Mouse (Mus musculus) bone marrow macrophage, adult 2 months (primary cell): Measurements from ENCODE around the gene Gm7735. TPM values are rescaled to one million over a fixed set of nuclear protein-coding genes. Genes with fewer than 3 reads are reported as not detected.
"Not testable (repeated sequence)": the region's sequence is repeated elsewhere in the genome, so short reads cannot be mapped to it uniquely, and the experiment has no call there.

Experiments
- H3K27ac ChIP-seq: 2 replicates; pipeline ENCODE4 v1.5.1; 2012; ENCODE audit warnings: low read depth, low read length; ENCODE audit not compliant: insufficient read depth
- H3K4me1 ChIP-seq: 2 replicates; pipeline ENCODE4 v1.6.1; 2012; ENCODE audit warnings: low read length; ENCODE audit not compliant: control insufficient read depth, insufficient read depth
- H3K4me3 ChIP-seq: 2 replicates; pipeline ENCODE4 v1.5.1; 2012; ENCODE audit warnings: mild to moderate bottlenecking, low read length, moderate library complexity; ENCODE audit not compliant: insufficient read depth
- CTCF ChIP-seq: IDR thresholded peaks from 2 replicates; pipeline ENCODE4 v1.5.1; 2012; ENCODE audit warnings: low read depth, mild to moderate bottlenecking, low read length, moderate library complexity
- POLR2A ChIP-seq: IDR thresholded peaks from 2 replicates; pipeline ENCODE4 v1.6.1; 2012; ENCODE audit warnings: mild to moderate bottlenecking, low read depth, low read length, borderline replicate concordance
- polyA plus RNA-seq: library from polyadenylated mRNA; stranded (reverse); fragments of >200 nt; gene quantifications from 2 replicates; pipeline ENCODE4 v1.2.4, GENCODE M21; 2012; ENCODE audit not compliant: missing spikeins, insufficient read depth, insufficient read length

Gene Gm7735
- not detected in 2 replicates for polyA plus RNA-seq

DNA sequence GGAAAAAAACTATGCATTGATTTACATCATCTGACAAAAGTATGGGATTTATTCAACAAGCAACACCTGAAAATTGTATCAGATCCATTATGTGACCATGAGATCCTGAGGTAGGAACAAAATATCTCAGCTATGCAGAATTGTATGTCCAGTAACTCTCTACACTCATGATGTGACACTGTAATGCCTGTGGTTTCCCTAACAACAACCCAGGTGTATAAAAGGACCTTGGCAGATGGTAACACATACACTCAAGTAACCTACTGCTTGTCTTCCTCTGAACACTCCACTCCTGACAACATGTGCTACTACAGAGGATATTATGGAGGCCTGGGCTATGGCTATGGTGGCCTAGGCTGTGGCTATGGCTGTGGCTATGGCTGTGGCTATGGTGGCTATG lies at the start of gene Gm7735:
Gene Gm7735, plus strand, starts transcription at position 301 of the 400 bp plus-strand sequence.
- not testable (repeated sequence) for H3K27ac ChIP-seq, H3K4me3 ChIP-seq, H3K4me1 ChIP-seq

GRCm38 (mm10) chr16:89140551-89140950 lies 28.7 kb upstream of the Gm7735 start, which contains the start of gene Gm6358:
Gene Gm6358 (plus strand): TSS chr16:89140851.
- Histone ChIP-seq H3K4me1 (no peaks in the 10 kb centered on the region), H3K4me3 (no peak within 1 kb of the TSS), H3K27ac (no peak within 1 kb of the TSS)
- TF ChIP-seq CTCF (no peak), POLR2A (no peak)

GRCm38 (mm10) chr16:89150786-89151185 lies 18.5 kb upstream of the Gm7735 start, which contains the start of gene Gm10061:
Gene Gm10061 (plus strand): TSS chr16:89151086.
- H3K4me1 ChIP-seq = no peaks in the 10 kb centered on the region
- no peak within 1 kb of the TSS for H3K4me3 ChIP-seq
- no peak within 1 kb of the TSS for H3K27ac ChIP-seq
- TF ChIP-seq CTCF = no peak
- TF ChIP-seq POLR2A = no peak

- TF ChIP-seq POLR2A = no peak
- no peak within 1 kb of the TSS for H3K4me3 ChIP-seq
- no peak within 1 kb of the TSS for H3K27ac ChIP-seq
- no peaks in the 10 kb centered on the region for H3K4me1 ChIP-seq
Observed at GRCm38 (mm10) chr16:89157652-89158051, 11.6 kb upstream of the Gm7735 start, which contains the start of gene Gm9789. Gene Gm9789 (plus strand): TSS chr16:89157952.

DNA sequence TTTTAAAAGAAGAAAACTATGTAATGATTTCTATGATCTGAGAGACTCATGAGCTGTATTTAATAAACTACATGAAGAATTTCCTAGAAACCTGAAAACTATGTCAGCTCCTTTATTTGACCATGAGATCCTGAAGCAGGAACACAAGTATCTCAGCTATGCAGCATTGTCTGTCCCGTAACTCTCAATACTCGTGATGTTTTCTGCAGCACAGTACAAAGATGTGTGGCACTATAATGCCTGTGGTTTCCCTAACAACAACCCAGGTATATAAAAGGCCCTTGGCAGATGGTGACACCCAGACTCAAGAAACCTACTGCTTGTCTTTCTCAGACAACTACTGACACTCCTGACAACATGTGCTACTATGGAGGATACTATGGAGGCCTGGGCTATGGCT lies 5.1 kb downstream of the Gm7735 start, which contains the start of gene 1110057P08Rik:
Gene 1110057P08Rik, plus strand, starts transcription at position 301 of the 400 bp plus-strand sequence.
- H3K4me3 ChIP-seq = no peak within 1 kb of the TSS
- H3K27ac ChIP-seq = no peak within 1 kb of the TSS
- no peak for TF ChIP-seq POLR2A
- TF ChIP-seq CTCF = no peak
- no peaks in the 10 kb centered on the region for H3K4me1 ChIP-seq

- no peak overlapping the region for H3K27ac ChIP-seq
- TF ChIP-seq CTCF (no peak), POLR2A (no peak)
- no peaks in the 10 kb centered on the region for H3K4me1 ChIP-seq
- H3K4me3 ChIP-seq = no peak overlapping the region
Observed at GRCm38 (mm10) chr16:89188621-89189020, 19.3 kb downstream of the Gm7735 start.

GRCm38 (mm10) chr16:89205561-89205960 lies 36.3 kb downstream of the Gm7735 start, which contains the start of gene Krtap20-2:
Gene Krtap20-2 (plus strand): TSS chr16:89205861.
- TF ChIP-seq CTCF (no peak), POLR2A (no peak)
- Histone ChIP-seq H3K4me1 (no peaks in the 10 kb centered on the region), H3K27ac (no peak within 1 kb of the TSS), H3K4me3 (no peak within 1 kb of the TSS)

Other genes starting within 250 kb of the Gm7735 start
- not detected in 2 replicates for gene Krtap19-9b, start 237.2 kb upstream of the Gm7735 start, polyA plus RNA-seq
- not detected in 2 replicates for gene Krtap16-3, start 206.6 kb upstream of the Gm7735 start, polyA plus RNA-seq
- not detected in 2 replicates for gene Krtap22-2, start 158.7 kb upstream of the Gm7735 start, polyA plus RNA-seq
- gene Gm10229, start 154.2 kb upstream of the Gm7735 start, polyA plus RNA-seq = not detected in 2 replicates
- not detected in 2 replicates for gene Krtap6-1, start 137.8 kb upstream of the Gm7735 start, polyA plus RNA-seq
- not detected in 2 replicates for gene Gm10228, start 128.0 kb upstream of the Gm7735 start, polyA plus RNA-seq
- not detected in 2 replicates for gene Krtap6-5, start 121.6 kb upstream of the Gm7735 start, polyA plus RNA-seq
- not detected in 2 replicates for gene 1110025L11Rik, start 105.5 kb upstream of the Gm7735 start, polyA plus RNA-seq
- gene Krtap6-3, start 85.5 kb upstream of the Gm7735 start, polyA plus RNA-seq = not detected in 2 replicates
- gene Gm6358, start 28.6 kb upstream of the Gm7735 start, polyA plus RNA-seq = not detected in 2 replicates
- not detected in 2 replicates for gene Gm10061, start 18.4 kb upstream of the Gm7735 start, polyA plus RNA-seq
- not detected in 2 replicates for gene Gm9789, start 11.5 kb upstream of the Gm7735 start, polyA plus RNA-seq
- gene 1110057P08Rik, start 5.2 kb downstream of the Gm7735 start, polyA plus RNA-seq = not detected in 2 replicates
- not detected in 2 replicates for gene Krtap20-2, start 36.4 kb downstream of the Gm7735 start, polyA plus RNA-seq
- gene Krtap21-1, start 234.4 kb downstream of the Gm7735 start, polyA plus RNA-seq = not detected in 2 replicates